Mouse (Mus musculus) midbrain, embryonic 13.5 days (tissue): Measurements from ENCODE around the gene Sorl1. TPM values are rescaled to one million over a fixed set of nuclear protein-coding genes. Genes with fewer than 3 reads are reported as not detected.

ENCODE experiments used
- ATAC-seq: fragments of 200-750 bp; cut with Nextera tagmentation; 2 replicates; pipeline ENCODE4 v1.8.0; 2017; ENCODE audit warnings: mild to moderate bottlenecking, moderate TSS enrichment, moderate library complexity
- H3K27ac ChIP-seq: fragments of 300-500 bp; sonication (generic); 2 replicates; pipeline ENCODE4 v1.5.1; 2015; ENCODE audit warnings: inconsistent platforms, mild to moderate bottlenecking, moderate library complexity
- H3K27me3 ChIP-seq: fragments of 300-500 bp; sonication (generic); 2 replicates; pipeline ENCODE4 v1.6.1; 2015; ENCODE audit warnings: mild to moderate bottlenecking, inconsistent platforms
- H3K36me3 ChIP-seq: fragments of 300-500 bp; sonication (generic); 2 replicates; pipeline ENCODE4 v1.6.1; 2015; ENCODE audit warnings: mild to moderate bottlenecking, inconsistent platforms
- H3K4me1 ChIP-seq: fragments of 300-500 bp; sonication (generic); replicated peaks from 2 replicates; pipeline ENCODE4 v1.6.1; 2015; ENCODE audit warnings: inconsistent platforms
- H3K4me2 ChIP-seq: fragments of 300-500 bp; sonication (generic); replicated peaks from 2 replicates; pipeline ENCODE4 v1.6.1; 2015; ENCODE audit warnings: moderate library complexity, mild to moderate bottlenecking, inconsistent platforms
- H3K4me3 ChIP-seq: fragments of 300-500 bp; sonication (generic); replicated peaks from 2 replicates; pipeline ENCODE4 v1.5.1; 2015; ENCODE audit warnings: mild to moderate bottlenecking, inconsistent platforms
- H3K9ac ChIP-seq: fragments of 300-500 bp; sonication (generic); replicated peaks from 2 replicates; pipeline ENCODE4 v1.6.1; 2015; ENCODE audit warnings: mild to moderate bottlenecking, inconsistent platforms
- H3K9me3 ChIP-seq: fragments of 300-500 bp; sonication (generic); 2 replicates; pipeline ENCODE4 v1.6.1; 2016; ENCODE audit warnings: mild to moderate bottlenecking, inconsistent platforms
- WGBS: fragments of 180-500 bp; shearing (Covaris S2); methylation state at CpG from one replicate; pipeline ENCODE4 v1.1.7; 2015; 5-methylcytosine and 5-hydroxymethylcytosine counted together
- polyA plus RNA-seq: library from polyadenylated mRNA; unstranded; fragments of >200 nt; fragmentation: Nextera tagmentation; extraction: Ambion mirVana; gene quantifications from 2 replicates; pipeline ENCODE4 v1.2.1, GENCODE M21; 2015

The Sorl1 gene
- polyA plus RNA-seq, 1 experiment from 2014 or later, result 5.4 TPM

DNA sequence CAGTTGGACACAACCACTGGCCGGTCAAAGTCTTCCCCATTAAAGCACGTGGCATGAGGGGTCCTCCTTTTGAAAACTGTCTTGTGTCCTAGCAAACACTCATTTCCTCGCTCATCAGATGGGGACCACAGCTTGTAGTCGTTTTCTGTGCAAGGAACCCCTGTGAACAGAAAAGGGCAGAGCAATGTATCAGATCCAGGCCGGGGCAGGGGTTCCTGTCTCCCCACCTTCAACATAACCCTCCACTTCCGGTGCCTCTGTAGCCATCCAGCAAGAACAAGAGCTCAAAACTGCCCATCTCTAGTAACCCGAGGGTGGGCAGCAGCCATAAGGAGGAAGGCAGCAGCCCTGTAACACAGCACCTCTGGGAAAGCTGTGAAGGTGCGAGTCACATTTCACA, 80.2 kb downstream of the Sorl1 start:
- WGBS, result 93% methylated on average over 8 of the region's 8 CpGs
- Histone ChIP-seq H3K27ac (no peak overlapping the region), H3K4me1 (peaks cover 18% of the 10 kb centered on the region), H3K36me3 (peaks cover 11% of the 10 kb centered on the region), H3K4me3 (no peak overlapping the region), H3K9ac (no peak overlapping the region), H3K27me3 (peaks cover 16% of the 10 kb centered on the region; the same call in 1 of the 2 replicates), H3K4me2 (no peak overlapping the region), H3K9me3 (no peaks in the 10 kb centered on the region)
- no peak for ATAC-seq

DNA sequence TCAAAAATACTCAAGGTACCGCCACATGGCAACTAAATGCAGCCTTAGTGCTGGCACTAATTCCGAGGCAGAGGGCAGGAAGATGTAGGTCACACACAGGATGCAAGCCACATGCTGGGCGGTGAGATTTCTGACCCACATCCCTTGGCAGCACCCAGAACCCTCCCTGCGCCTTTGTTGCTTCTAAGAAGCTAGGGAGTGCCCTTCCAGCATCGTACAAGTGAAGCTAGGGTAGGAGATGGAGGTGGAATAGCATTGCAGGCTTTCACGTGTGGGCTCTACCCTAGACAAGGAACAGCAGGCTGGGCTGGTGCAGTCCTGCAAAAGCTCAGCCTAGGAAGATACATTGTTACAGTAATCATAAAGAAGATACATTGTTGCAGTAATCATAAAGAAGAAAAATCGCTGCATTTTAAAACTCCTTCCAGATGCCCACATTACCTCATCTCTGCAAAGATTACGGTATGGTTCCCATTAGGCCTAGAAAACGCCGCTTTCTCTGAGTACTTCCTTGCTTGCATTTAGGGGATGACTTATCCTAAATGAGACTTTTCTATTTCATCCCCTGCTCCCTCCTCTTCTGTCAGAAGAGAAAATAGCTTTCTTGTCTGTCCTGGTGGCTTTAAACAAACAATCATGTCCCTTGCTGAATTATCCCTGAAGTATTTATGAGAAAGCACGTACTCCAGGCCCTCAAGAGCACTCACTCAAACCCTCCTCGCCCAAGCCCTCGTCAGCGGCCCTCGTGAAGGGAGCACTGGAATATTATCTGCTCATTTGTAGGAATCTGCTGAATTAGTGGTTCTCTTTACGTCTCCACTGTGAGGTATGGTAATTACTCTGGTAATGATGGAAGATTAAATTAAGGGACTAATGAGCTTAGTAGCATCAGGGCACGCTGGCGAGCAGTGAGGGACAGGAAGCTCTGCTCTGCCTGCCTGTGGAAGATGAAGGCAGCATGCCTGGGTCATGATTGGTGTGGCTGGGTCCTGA, 84.8 kb downstream of the Sorl1 start:
- WGBS, result 61% methylated on average over 18 of the region's 18 CpGs
- peaks cover 11% of the 10 kb centered on the region; the same call in 1 of the 2 replicates for H3K27me3 ChIP-seq
- H3K4me3 ChIP-seq, result no peak overlapping the region
- H3K9ac ChIP-seq, result no peak overlapping the region
- no peak overlapping the region for H3K4me2 ChIP-seq
- peak; percentile 69 for ATAC-seq
- peaks cover 11% of the 10 kb centered on the region for H3K36me3 ChIP-seq
- peaks cover 7% of the 10 kb centered on the region for H3K4me1 ChIP-seq
- H3K9me3 ChIP-seq, result no peaks in the 10 kb centered on the region
- H3K27ac ChIP-seq, result peak overlapping the region; percentile 2; the same call in 1 of the 2 replicates

DNA sequence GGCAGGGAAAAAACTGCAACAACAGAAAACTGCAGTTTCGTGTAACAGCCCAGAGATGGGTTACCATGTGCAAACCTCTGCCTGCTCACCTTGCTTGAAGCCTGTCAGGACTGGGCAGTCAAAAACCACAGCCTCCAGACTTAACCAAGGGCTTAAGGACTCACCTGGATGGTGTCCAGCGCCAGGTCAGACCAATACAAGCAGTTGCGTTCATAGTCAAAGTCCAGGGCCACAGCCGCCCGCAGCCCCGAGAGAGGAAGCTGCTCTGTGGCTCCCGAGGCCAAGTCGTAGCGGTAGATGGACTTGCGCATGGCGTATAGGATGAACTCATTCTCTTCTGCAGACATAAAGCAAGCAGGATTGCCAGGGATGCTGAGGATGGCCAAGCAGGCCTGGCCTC, 87.2 kb downstream of the Sorl1 start:
- 96% methylated on average over 11 of the region's 11 CpGs for WGBS
- Histone ChIP-seq H3K4me3 (no peak overlapping the region), H3K27me3 (peaks cover 7% of the 10 kb centered on the region; the same call in 1 of the 2 replicates), H3K36me3 (no peaks in the 10 kb centered on the region; the same call in 1 of the 2 replicates), H3K9ac (no peak overlapping the region), H3K4me2 (no peak overlapping the region), H3K4me1 (peaks cover 19% of the 10 kb centered on the region), H3K27ac (0 out of 2 replicates have a peak overlapping the region, but pooled peaks have one; percentile 19), H3K9me3 (no peaks in the 10 kb centered on the region)
- no peak for ATAC-seq

DNA sequence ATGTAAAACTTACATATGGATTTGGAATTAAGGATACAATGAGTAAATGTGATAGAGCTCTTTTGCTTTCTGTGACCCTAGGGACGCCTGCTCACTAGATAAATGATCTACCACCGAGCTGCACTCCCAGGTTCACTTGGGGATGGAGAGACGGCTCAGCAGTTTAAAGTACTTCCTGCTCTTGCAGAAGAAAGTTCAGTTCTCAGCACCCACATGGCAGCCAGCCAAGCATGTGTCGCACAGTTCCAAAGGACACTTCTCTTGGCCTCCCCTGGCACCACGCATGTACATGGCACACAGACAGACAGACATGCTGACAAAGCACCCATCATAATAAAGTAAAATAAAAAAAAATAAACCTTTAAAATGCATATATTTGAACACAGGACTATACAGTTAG, 88.1 kb downstream of the Sorl1 start:
- no peaks in the 10 kb centered on the region for H3K9me3 ChIP-seq
- peaks cover 3% of the 10 kb centered on the region; the same call in 1 of the 2 replicates for H3K27me3 ChIP-seq
- no peak for ATAC-seq
- peaks cover 19% of the 10 kb centered on the region for H3K4me1 ChIP-seq
- no peak overlapping the region for H3K9ac ChIP-seq
- no peak overlapping the region for H3K4me3 ChIP-seq
- no peak overlapping the region for H3K27ac ChIP-seq
- WGBS, result 84% methylated on average over 5 of the region's 5 CpGs
- H3K36me3 ChIP-seq, result no peaks in the 10 kb centered on the region
- no peak overlapping the region for H3K4me2 ChIP-seq

DNA sequence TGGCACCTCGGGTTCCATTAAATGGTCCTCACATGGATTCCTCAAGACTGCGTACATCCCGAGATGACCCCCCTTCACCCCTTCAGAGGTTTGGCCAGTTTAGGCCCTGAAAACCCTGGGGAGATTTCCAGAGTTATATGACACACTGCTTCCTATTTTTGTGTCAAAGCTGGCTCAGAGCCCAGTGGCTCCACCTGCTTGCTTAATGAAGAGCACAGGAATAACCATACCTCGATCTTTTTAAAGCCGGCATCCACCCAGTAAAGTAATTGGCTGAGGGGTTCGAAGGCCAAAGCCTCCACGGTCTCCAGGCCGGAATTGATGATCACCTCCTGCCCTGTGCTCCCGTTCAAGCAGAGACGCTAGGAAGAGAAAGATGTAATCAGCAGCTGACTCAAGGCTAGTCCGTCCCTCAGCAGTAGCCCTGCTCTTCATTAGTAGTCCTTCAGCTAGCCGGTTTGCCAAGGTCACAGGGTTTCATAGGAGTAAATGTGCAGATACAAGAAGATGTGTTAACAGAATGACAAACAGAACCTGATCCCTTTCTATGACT, 88.8 kb downstream of the Sorl1 start:
- Histone ChIP-seq H3K27ac (peak overlapping the region; percentile 27; the same call in 1 of the 2 replicates), H3K4me1 (peaks cover 19% of the 10 kb centered on the region), H3K4me3 (no peak overlapping the region), H3K9ac (no peak overlapping the region), H3K4me2 (no peak overlapping the region), H3K27me3 (0 out of 2 replicates have a peak, but pooled peaks cover 3% of the 10 kb centered on the region), H3K36me3 (no peaks in the 10 kb centered on the region), H3K9me3 (no peaks in the 10 kb centered on the region)
- ATAC-seq, result no peak
- 77% methylated on average over 12 of the region's 12 CpGs for WGBS

GRCm38 (mm10) chr9:42034116-42034520, 90.0 kb downstream of the Sorl1 start:
- 50% methylated on average over 9 of the region's 9 CpGs for WGBS
- H3K27me3 ChIP-seq, result 0 out of 2 replicates have a peak, but pooled peaks cover 3% of the 10 kb centered on the region
- H3K36me3 ChIP-seq, result no peaks in the 10 kb centered on the region
- H3K4me1 ChIP-seq, result peaks cover 12% of the 10 kb centered on the region
- ATAC-seq, result no peak
- H3K27ac ChIP-seq, result no peak overlapping the region
- no peak overlapping the region for H3K4me2 ChIP-seq
- H3K9ac ChIP-seq, result no peak overlapping the region
- H3K9me3 ChIP-seq, result no peaks in the 10 kb centered on the region
- no peak overlapping the region for H3K4me3 ChIP-seq

- no peak overlapping the region for H3K27ac ChIP-seq
Measured at GRCm38 (mm10) chr9:42033291-42034115, 90.6 kb downstream of the Sorl1 start.

GRCm38 (mm10) chr9:42032419-42032818, 91.7 kb downstream of the Sorl1 start:
- Histone ChIP-seq H3K27ac (no peak overlapping the region), H3K9me3 (no peaks in the 10 kb centered on the region), H3K4me1 (peaks cover 12% of the 10 kb centered on the region), H3K4me2 (no peak overlapping the region), H3K27me3 (0 out of 2 replicates have a peak, but pooled peaks cover 3% of the 10 kb centered on the region), H3K4me3 (no peak overlapping the region), H3K9ac (no peak overlapping the region), H3K36me3 (no peaks in the 10 kb centered on the region)
- ATAC-seq, result peak; percentile 57; the same call in 1 of the 2 replicates
- 62% methylated on average over 9 of the region's 9 CpGs for WGBS

More at GRCm38 (mm10) chr9:42033291-42034115, 90.6 kb downstream of the Sorl1 start:
- WGBS, result 46% methylated on average over 19 of the region's 19 CpGs
- no peaks in the 10 kb centered on the region for H3K9me3 ChIP-seq
- H3K4me2 ChIP-seq, result no peak overlapping the region
- H3K36me3 ChIP-seq, result no peaks in the 10 kb centered on the region
- 0 out of 2 replicates have a peak, but pooled peaks cover 3% of the 10 kb centered on the region for H3K27me3 ChIP-seq
- H3K9ac ChIP-seq, result no peak overlapping the region
- no peak overlapping the region for H3K4me3 ChIP-seq
- H3K4me1 ChIP-seq, result peaks cover 12% of the 10 kb centered on the region
- no peak for ATAC-seq

- 76% methylated on average over 4 of the region's 4 CpGs for WGBS
- ATAC-seq, result no peak
Measured at GRCm38 (mm10) chr9:42028807-42029206, 95.3 kb downstream of the Sorl1 start.

DNA sequence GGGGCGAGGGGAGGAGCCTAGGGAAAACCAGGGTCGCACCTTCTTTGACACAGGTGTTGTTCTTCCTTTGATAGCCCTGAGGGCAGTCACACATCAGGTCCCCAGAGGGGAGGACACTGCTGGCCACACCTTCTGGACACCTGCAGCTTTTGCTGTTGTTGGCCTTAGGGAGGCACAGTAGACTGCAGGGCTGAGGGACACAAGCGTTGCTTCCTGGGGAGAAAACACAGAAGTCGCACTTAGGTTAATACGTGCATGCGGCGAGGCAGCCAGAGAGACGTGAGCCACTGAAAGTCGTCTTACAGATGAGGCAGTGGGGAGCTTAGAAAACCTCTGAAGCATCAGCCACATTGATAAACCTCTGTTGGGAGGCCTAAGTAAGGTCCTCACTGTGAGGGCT, 99.8 kb downstream of the Sorl1 start:
- peaks cover 2% of the 10 kb centered on the region; the same call in 1 of the 2 replicates for H3K36me3 ChIP-seq
- peaks cover 5% of the 10 kb centered on the region for H3K4me1 ChIP-seq
- H3K9me3 ChIP-seq, result no peaks in the 10 kb centered on the region
- no peak overlapping the region for H3K4me3 ChIP-seq
- 78% methylated on average over 9 of the region's 9 CpGs for WGBS
- no peak overlapping the region for H3K27ac ChIP-seq
- ATAC-seq, result no peak
- H3K27me3 ChIP-seq, result no peaks in the 10 kb centered on the region
- no peak overlapping the region for H3K9ac ChIP-seq
- H3K4me2 ChIP-seq, result no peak overlapping the region

More at GRCm38 (mm10) chr9:42028807-42029206, 95.3 kb downstream of the Sorl1 start:
- peaks cover 8% of the 10 kb centered on the region for H3K4me1 ChIP-seq
- H3K9me3 ChIP-seq, result no peaks in the 10 kb centered on the region
- no peak overlapping the region for H3K27ac ChIP-seq
- no peak overlapping the region for H3K4me3 ChIP-seq
- H3K36me3 ChIP-seq, result peaks cover 2% of the 10 kb centered on the region; the same call in 1 of the 2 replicates
- H3K4me2 ChIP-seq, result no peak overlapping the region
- H3K9ac ChIP-seq, result no peak overlapping the region
- 0 out of 2 replicates have a peak, but pooled peaks cover 3% of the 10 kb centered on the region for H3K27me3 ChIP-seq

DNA sequence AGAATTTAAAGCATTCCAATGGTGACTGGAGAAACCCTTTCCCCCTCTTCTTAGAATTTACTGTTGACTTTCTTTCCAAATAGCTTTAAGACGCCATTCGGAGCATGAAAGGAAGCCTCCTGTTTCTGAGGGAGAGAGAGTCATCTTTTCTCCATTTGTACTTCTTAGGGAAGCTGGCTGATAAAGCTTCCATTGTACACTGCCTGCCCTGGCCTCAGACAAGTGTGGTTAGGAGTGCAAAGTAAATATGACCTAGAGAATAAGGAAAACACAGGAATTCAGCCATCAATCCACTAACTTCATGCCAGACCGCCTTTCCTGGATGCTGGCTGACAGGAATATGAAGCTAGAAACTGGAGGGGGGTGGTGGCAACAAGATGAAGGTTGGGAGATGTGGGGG, 100.7 kb downstream of the Sorl1 start:
- Histone ChIP-seq H3K9ac (no peak overlapping the region), H3K9me3 (no peaks in the 10 kb centered on the region), H3K27me3 (no peaks in the 10 kb centered on the region), H3K4me2 (no peak overlapping the region), H3K4me1 (peaks cover 9% of the 10 kb centered on the region), H3K27ac (no peak overlapping the region), H3K36me3 (peaks cover 2% of the 10 kb centered on the region; the same call in 1 of the 2 replicates), H3K4me3 (no peak overlapping the region)
- 70% methylated on average over 3 of the region's 3 CpGs for WGBS
- no peak for ATAC-seq
